Mouse (Mus musculus) layer of hippocampus, adult 2 months (tissue): ENCODE data around the gene Tm4sf5. TPM values are rescaled to one million over a fixed set of nuclear protein-coding genes. Genes with fewer than 3 reads are reported as not detected.

Experiments
- DNase-seq, 2 experiments: peaks; one replicate each; pipeline ENCODE4 v3.0.0; 2022; ENCODE audit warnings: low spot score in 2 of 2
- H3K27ac ChIP-seq: fragments of 200-600 bp; 2 replicates; pipeline ENCODE4 v1.8.1; 2022
- H3K4me3 ChIP-seq: fragments of 200-600 bp; 2 replicates; pipeline ENCODE4 v1.8.1; 2022; ENCODE audit warnings: mild to moderate bottlenecking
- CTCF ChIP-seq: fragments of 200-600 bp; conservative IDR thresholded peaks from 2 replicates; pipeline ENCODE4 v1.8.1; 2022; ENCODE audit warnings: antibody characterized with exemption, mild to moderate bottlenecking, moderate library complexity
- total RNA-seq, 2 experiments: library from RNA; stranded (reverse); gene quantifications; 2 replicates each; pipeline ENCODE4 v1.2.3; 2021

Tm4sf5 gene
- total RNA-seq, 2 experiments from 2014 or later: not detected

DNA sequence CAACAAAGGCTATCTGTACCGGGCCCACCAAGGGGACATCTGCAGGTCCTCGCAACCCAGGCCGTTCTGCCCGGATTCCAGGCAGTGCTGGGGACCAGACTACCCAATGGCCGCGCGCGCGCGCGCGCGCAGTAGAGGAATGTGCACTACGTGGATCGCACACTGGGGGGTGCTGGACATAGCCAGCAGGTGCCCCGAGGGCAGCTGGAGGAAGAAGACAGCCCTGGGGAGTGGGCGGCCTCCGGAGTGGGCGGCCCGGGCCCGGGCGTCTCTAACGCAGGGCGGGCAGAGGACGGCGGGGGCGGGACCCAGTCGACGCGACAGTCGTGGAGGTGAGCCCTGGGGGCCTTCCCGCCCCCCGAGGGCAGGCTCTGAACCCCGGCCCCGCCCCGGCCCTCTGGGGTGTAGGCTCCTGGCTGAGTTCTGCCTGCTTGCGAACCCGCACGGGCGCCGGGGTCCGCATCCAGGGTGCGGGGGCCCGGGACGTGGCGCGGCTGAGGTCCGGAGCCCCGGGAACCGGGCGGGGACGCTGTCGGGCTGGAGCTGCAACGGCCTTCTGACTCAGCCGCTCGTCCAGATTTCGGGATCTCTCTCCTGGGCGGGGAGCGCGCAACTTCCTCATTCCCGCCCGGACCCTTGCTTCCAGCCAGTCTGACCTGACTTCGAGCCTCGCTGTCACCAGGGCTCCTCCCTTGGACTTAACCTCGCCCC lies 35.0 kb downstream of the Tm4sf5 start, which contains the start of gene Pld2:
Gene Pld2, plus strand, starts transcription at position 188 of the 711 bp plus-strand sequence.
- Histone ChIP-seq H3K4me3 (peak within 1 kb of the TSS; percentile 78), H3K27ac (peak within 1 kb of the TSS; percentile 83)
- TF ChIP-seq CTCF: peak; percentile 80
- DNase-seq: peak; percentile 62 to 77

DNA sequence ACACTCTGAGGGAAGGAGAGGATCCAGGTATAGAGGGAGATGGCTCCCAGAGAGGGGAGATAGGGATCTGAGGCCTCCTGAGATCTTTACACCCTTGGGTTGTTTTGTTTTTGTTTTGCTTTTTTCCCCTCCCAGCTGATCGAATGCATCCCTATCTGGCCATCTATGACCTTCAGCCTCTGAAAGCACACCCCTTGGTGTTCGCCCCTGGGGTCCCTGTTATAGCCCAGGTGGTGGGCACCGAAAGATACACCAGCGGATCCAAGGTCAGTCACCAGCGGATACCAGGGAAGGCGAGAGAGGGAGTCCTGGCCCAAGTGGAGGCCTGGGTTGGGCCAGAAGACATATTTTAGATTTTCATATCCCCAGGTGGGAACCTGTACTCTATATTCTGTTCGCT lies 35.9 kb downstream of the Tm4sf5 start:
- DNase-seq: no peak
- H3K27ac ChIP-seq: peak overlapping the region; percentile 83
- no peak for TF ChIP-seq CTCF
- peak overlapping the region; percentile 78 for H3K4me3 ChIP-seq

DNA sequence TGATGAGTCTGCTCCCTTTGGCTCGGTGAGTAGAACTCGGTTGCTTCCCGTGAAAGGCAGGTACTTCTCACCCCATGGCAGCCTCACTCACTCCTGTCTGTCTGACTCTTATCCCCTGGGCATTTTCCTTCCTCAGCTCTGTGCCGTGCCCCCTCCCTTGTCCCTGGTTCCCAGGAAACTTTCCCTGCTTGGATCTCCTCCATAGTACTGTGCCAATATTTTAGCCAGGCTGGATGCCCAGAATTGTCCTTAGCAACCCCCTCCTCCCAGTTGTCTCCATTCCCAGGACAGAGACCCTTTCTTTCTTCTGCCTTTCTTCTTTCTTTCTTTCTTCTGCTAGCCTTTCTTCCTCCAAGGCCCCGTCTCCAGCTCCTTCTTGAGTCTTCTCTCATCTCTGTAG lies 36.4 kb downstream of the Tm4sf5 start:
- peak overlapping the region; percentile 83 for H3K27ac ChIP-seq
- H3K4me3 ChIP-seq: peak overlapping the region; percentile 78

DNA sequence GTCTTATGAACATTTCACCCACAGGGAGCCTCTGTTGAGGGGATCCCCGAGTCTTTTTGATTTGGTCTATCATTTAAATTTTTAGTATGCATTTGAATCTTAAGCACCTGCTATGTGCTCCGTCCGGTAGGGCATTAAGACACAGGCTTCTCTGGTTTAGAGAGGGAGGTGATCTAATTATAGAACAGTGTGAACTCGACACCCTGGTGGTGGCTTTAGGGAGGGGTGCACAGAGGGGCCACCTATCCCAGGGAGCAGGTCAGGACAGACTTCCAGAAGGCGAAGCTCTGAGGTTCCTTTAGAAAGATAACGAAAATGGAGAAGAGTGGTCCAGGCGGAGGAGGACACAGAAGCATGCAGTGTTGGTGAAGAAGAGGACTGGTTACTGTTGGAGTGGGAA lies 39.5 kb downstream of the Tm4sf5 start:
- Histone ChIP-seq H3K27ac (no peak overlapping the region), H3K4me3 (no peak overlapping the region)
- no peak for DNase-seq
- TF ChIP-seq CTCF: no peak

More for the DNA sequence above, 36.4 kb downstream of the Tm4sf5 start:
- peak; percentile 33 to 39 for DNase-seq
- TF ChIP-seq CTCF: no peak

DNA sequence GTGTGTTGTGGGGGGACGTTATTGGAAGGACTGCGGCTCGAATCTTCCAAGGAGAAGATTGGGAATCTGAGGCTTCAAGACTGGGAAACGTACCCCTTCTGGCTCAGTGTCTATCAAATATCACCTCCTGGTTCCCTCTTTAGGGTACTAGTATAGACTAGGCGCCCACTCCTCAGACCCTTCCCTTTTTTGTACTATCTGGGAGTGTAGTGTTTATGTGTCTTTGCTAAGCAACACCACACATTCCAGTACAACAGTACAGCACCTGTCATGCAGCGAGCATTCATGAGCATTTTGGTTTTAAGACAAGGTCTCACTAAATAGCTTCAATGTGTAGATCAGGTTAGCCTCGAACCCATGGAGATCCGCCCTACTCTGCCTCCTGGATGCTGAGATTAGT lies 46.5 kb downstream of the Tm4sf5 start:
- H3K27ac ChIP-seq: no peak overlapping the region
- no peak for DNase-seq
- H3K4me3 ChIP-seq: no peak overlapping the region
- TF ChIP-seq CTCF: no peak

DNA sequence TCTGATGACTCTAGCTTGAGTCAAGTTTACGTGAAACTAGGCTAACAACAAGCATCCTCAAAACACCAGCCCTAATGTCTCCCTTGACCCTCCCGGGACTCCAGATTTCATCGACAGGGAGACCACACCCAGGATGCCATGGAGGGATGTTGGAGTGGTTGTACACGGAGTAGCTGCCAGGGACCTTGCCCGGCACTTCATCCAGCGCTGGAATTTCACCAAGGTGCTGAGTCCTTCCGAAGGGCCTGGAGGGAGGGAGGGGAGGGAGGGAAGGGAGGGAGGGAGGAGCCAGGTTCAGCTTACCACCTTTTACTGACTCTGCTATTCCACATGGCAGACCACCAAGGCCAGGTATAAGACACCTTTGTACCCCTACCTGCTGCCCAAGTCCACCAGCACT lies 48.9 kb downstream of the Tm4sf5 start:
- Histone ChIP-seq H3K4me3 (no peak overlapping the region), H3K27ac (no peak overlapping the region)
- no peak for TF ChIP-seq CTCF
- DNase-seq: no peak

DNA sequence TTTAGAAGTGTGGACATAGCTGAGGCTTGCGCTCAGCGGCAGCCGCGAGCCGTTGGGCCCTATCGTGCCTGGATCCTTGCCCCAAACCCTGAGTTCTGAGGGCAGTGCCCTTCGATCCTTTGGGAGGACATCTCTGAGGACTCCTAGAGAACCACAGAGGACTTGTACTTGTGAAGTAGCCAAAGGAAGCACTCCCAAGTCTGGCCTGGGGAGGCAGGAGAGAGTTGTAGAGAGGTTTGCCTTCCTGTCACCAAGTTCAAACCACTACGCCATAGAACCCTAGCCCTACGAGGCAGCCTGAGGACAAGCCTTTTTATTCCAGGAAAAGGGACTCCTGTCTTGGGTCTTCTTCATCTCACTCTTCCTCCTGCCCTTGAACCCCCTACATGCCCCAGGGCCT lies 52.5 kb downstream of the Tm4sf5 start:
- Histone ChIP-seq H3K27ac (no peak overlapping the region), H3K4me3 (no peak overlapping the region)
- DNase-seq: no peak
- peak; percentile 29; the same call in 1 of the 2 replicates for TF ChIP-seq CTCF

Other genes with a start within 250 kb of the Tm4sf5 start
- under 1 TPM; 0.13 to 0.27 TPM for gene Alox12, start 249.9 kb upstream of the Tm4sf5 start, total RNA-seq
- gene Alox12e, start 182.6 kb upstream of the Tm4sf5 start, total RNA-seq: not detected
- under 1 TPM in 1 of 2 experiments, not detected in 1; 0.26 TPM for gene Alox15, start 153.2 kb upstream of the Tm4sf5 start, total RNA-seq
- 10 to 100 TPM; 33.2 to 40.1 TPM for gene Pelp1, start 95.2 kb upstream of the Tm4sf5 start, total RNA-seq
- 10 to 100 TPM; 99.9 TPM for gene Arrb2, start 72.6 kb upstream of the Tm4sf5 start, total RNA-seq
- 10 to 100 TPM; 13.5 to 15.6 TPM for gene Med11, start 53.3 kb upstream of the Tm4sf5 start, total RNA-seq
- gene Zmynd15, start 45.8 kb upstream of the Tm4sf5 start, total RNA-seq: under 1 TPM; 0.12 to 0.72 TPM
- 1 to 10 TPM in 1 of 2 experiments, under 1 TPM in 1; 0.96 to 1.1 TPM for gene Cxcl16, start 45.3 kb upstream of the Tm4sf5 start, total RNA-seq
- gene Vmo1, start 9.4 kb downstream of the Tm4sf5 start, total RNA-seq: not detected
- gene Gltpd2, start 14.0 kb downstream of the Tm4sf5 start, total RNA-seq: not detected
- gene Psmb6, start 20.1 kb downstream of the Tm4sf5 start, total RNA-seq: 100 to 1,000 TPM; 178 to 188 TPM
- gene Gm40193, start 27.7 kb downstream of the Tm4sf5 start, total RNA-seq: not detected
- 10 to 100 TPM; 17.7 to 19.2 TPM for gene Pld2, start 34.8 kb downstream of the Tm4sf5 start, total RNA-seq
- gene Mink1, start 57.6 kb downstream of the Tm4sf5 start, total RNA-seq: 100 to 1,000 TPM; 505 to 510 TPM
- gene 4930544D05Rik, start 110.6 kb downstream of the Tm4sf5 start, total RNA-seq: under 1 TPM; 0.47 to 0.72 TPM
- gene Chrne, start 114.0 kb downstream of the Tm4sf5 start, total RNA-seq: not detected
- not detected for gene Gp1ba, start 133.9 kb downstream of the Tm4sf5 start, total RNA-seq
- 10 to 100 TPM; 88.8 to 99.4 TPM for gene Rnf167, start 142.0 kb downstream of the Tm4sf5 start, total RNA-seq
- 100 to 1,000 TPM; 115 to 123 TPM for gene Slc25a11, start 142.2 kb downstream of the Tm4sf5 start, total RNA-seq
- gene Pfn1, start 149.4 kb downstream of the Tm4sf5 start, total RNA-seq: 100 to 1,000 TPM; 333 to 349 TPM
- gene Eno3, start 152.0 kb downstream of the Tm4sf5 start, total RNA-seq: 1 to 10 TPM; 6.6 to 7.9 TPM
- 10 to 100 TPM; 50.8 to 54.7 TPM for gene Spag7, start 164.2 kb downstream of the Tm4sf5 start, total RNA-seq
- 100 to 1,000 TPM; 387 to 403 TPM for gene Camta2, start 182.9 kb downstream of the Tm4sf5 start, total RNA-seq
- gene Inca1, start 194.9 kb downstream of the Tm4sf5 start, total RNA-seq: 1 to 10 TPM; 2.9 to 5.0 TPM
- gene Kif1c, start 195.3 kb downstream of the Tm4sf5 start, total RNA-seq: 10 to 100 TPM; 76.5 to 89.8 TPM